Mouse (Mus musculus) heart, postnatal 0 days (tissue): ENCODE data around the gene Aox1. TPM values are rescaled to one million over a fixed set of nuclear protein-coding genes. Genes with fewer than 3 reads are reported as not detected.

Experiments
- ATAC-seq: fragments of 200-750 bp; cut with Nextera tagmentation; 2 replicates; pipeline ENCODE4 v1.8.0; 2017; ENCODE audit warnings: low read depth, moderate number of reproducible peaks, moderate library complexity; ENCODE audit not compliant: insufficient read depth
- DNase-seq: peaks from one replicate; pipeline ENCODE4 v3.0.0-alpha.2; 2016; ENCODE audit warnings: low spot score
- H3K27ac ChIP-seq: fragments of 300-500 bp; sonication (generic); 2 replicates; pipeline ENCODE4 v1.5.1; 2014; ENCODE audit warnings: low read depth, mild to moderate bottlenecking
- H3K27me3 ChIP-seq: fragments of 300-500 bp; sonication (generic); 2 replicates; pipeline ENCODE4 v1.6.1; 2014; ENCODE audit warnings: low read length, mixed read lengths; ENCODE audit not compliant: control insufficient read depth, insufficient read depth
- H3K36me3 ChIP-seq: fragments of 300-500 bp; sonication (generic); replicated peaks from 2 replicates; pipeline ENCODE4 v1.6.1; 2014; ENCODE audit warnings: low read length, mixed read lengths; ENCODE audit not compliant: control insufficient read depth, insufficient read depth
- H3K4me1 ChIP-seq: fragments of 300-500 bp; sonication (generic); 2 replicates; pipeline ENCODE4 v1.6.1; 2014; ENCODE audit warnings: antibody characterized with exemption; ENCODE audit not compliant: control insufficient read depth, insufficient read depth
- H3K4me2 ChIP-seq: fragments of 300-500 bp; sonication (generic); 2 replicates; pipeline ENCODE4 v1.6.1; 2014; ENCODE audit warnings: low read depth, mild to moderate bottlenecking, low read length, moderate library complexity
- H3K4me3 ChIP-seq: fragments of 300-500 bp; sonication (generic); 2 replicates; pipeline ENCODE4 v1.5.1; 2014; ENCODE audit warnings: low read depth, low read length
- H3K9ac ChIP-seq: fragments of 300-500 bp; sonication (generic); replicated peaks from 2 replicates; pipeline ENCODE4 v1.6.1; 2014; ENCODE audit warnings: low read depth, low read length, mixed read lengths
- H3K9me3 ChIP-seq: fragments of 300-500 bp; sonication (generic); replicated peaks from 2 replicates; pipeline ENCODE4 v1.6.1; 2016; ENCODE audit warnings: low read length; ENCODE audit not compliant: control insufficient read depth
- CTCF ChIP-seq: IDR thresholded peaks from 2 replicates; pipeline ENCODE4 v1.5.1; 2016; ENCODE audit warnings: antibody characterized with exemption, control low read depth, low read depth
- EP300 ChIP-seq: IDR thresholded peaks from 2 replicates; pipeline ENCODE4 v1.6.1; 2016; ENCODE audit warnings: antibody characterized with exemption, low read depth
- WGBS: fragments of 180-500 bp; shearing (Covaris S2); extraction: QIAGEN DNeasy Blood & Tissue Kit; methylation state at CpG from one replicate; pipeline ENCODE4 v1.1.7; 2014; 5-methylcytosine and 5-hydroxymethylcytosine counted together
- polyA plus RNA-seq: library from polyadenylated mRNA; unstranded; fragments of >200 nt; fragmentation: Nextera tagmentation; extraction: Ambion mirVana; gene quantifications from 2 replicates; pipeline ENCODE4 v1.2.1, GENCODE M21; 2015
- total RNA-seq: library from RNA; depleted of rRNA; stranded (reverse); fragments of >200 nt; gene quantifications from 2 replicates; pipeline ENCODE4 v1.2.3, GENCODE M21; 2014; ENCODE audit warnings: low replicate concordance

Gene Aox1
- total and polyA plus RNA-seq, 2 experiments from 2014 or later: 1.1 to 2.4 TPM

- Histone ChIP-seq H3K9ac (no peak overlapping the region), H3K9me3 (no peaks in the 10 kb centered on the region), H3K4me2 (no peak overlapping the region), H3K27me3 (no peaks in the 10 kb centered on the region), H3K4me3 (no peak overlapping the region), H3K27ac (no peak overlapping the region), H3K4me1 (no peaks in the 10 kb centered on the region), H3K36me3 (no peaks in the 10 kb centered on the region)
- 88% methylated on average over 11 of the region's 11 CpGs for WGBS
- TF ChIP-seq EP300 (no peak), CTCF (no peak)
- DNase-seq (no peak), ATAC-seq (no peak)
Observed at GRCm38 (mm10) chr1:58055598-58055997, 25.9 kb downstream of the Aox1 start.

DNA sequence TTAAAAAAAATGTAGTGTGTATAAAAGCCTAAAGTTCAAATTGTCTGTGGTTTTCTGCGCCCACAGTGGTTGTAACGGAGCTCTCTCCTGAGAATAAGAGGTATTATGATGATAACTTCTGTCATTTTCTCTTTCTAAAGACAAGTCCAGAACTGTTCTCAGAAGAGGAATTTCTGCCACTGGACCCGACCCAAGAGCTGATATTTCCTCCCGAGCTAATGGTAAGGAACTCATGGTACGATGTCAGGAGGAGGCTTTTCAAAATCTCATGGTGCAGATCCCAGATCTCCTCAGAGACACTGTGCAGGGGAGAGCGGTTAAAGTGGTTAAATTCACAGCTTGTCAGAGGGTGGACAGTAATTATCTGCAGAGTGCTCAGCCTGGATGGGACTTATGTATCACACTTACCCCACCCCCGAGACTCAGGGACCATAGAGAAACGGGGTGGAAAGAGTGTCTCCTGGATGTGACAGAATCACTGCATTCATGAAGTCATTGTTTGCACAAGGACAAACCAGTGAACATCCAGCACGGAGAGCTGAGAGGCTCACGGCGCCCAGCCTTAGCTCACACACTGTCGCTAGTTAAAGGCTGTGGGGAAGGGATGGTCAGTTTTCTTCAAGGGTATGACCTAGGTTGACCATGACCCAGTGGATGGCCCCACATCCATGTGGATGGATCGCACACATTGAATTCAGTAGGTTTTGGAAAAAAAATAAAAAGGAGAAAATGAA, 26.5 kb downstream of the Aox1 start:
- 69% methylated on average over 13 of the region's 13 CpGs for WGBS

GRCm38 (mm10) chr1:58056939-58057338, 27.2 kb downstream of the Aox1 start:
- Histone ChIP-seq H3K27ac (no peak overlapping the region), H3K4me1 (no peaks in the 10 kb centered on the region), H3K27me3 (no peaks in the 10 kb centered on the region), H3K4me2 (no peak overlapping the region), H3K4me3 (no peak overlapping the region), H3K9ac (no peak overlapping the region), H3K9me3 (no peaks in the 10 kb centered on the region), H3K36me3 (no peaks in the 10 kb centered on the region)
- WGBS: 57% methylated on average over 11 of the region's 11 CpGs
- ATAC-seq (no peak), DNase-seq (no peak)
- no peak for TF ChIP-seq EP300
- no peak for TF ChIP-seq CTCF

More for the DNA sequence above, 26.5 kb downstream of the Aox1 start:
- H3K4me1 ChIP-seq: no peaks in the 10 kb centered on the region
- no peaks in the 10 kb centered on the region for H3K9me3 ChIP-seq
- no peaks in the 10 kb centered on the region for H3K27me3 ChIP-seq
- H3K4me2 ChIP-seq: no peak overlapping the region
- no peak for TF ChIP-seq EP300
- no peak for TF ChIP-seq CTCF
- H3K36me3 ChIP-seq: no peaks in the 10 kb centered on the region
- ATAC-seq (no peak), DNase-seq (no peak)
- no peak overlapping the region for H3K4me3 ChIP-seq
- no peak overlapping the region for H3K9ac ChIP-seq
- H3K27ac ChIP-seq: no peak overlapping the region

DNA sequence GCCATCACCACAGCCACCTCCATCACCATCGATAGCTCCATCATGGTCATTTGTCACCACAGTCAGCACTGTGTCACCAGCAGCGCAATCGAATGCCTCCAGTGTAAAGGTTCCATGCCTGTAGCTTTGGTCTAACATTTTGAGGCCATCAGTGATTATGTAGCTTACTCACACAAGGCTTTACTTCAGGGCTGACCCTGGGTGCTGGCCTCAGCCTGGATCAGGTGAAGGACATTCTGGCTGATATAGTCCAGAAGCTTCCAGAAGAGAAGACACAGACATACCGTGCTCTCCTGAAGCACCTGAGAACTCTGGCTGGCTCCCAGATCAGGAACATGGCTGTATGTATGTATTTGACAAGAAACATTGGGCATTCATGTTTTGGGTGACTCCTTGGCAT, 29.1 kb downstream of the Aox1 start:
- no peak overlapping the region for H3K9ac ChIP-seq
- no peaks in the 10 kb centered on the region for H3K4me1 ChIP-seq
- ATAC-seq (no peak), DNase-seq (no peak)
- WGBS: 84% methylated on average over 4 of the region's 4 CpGs
- no peaks in the 10 kb centered on the region for H3K9me3 ChIP-seq
- TF ChIP-seq EP300 (no peak), CTCF (no peak)
- H3K27me3 ChIP-seq: no peaks in the 10 kb centered on the region
- no peak overlapping the region for H3K4me3 ChIP-seq
- H3K36me3 ChIP-seq: no peaks in the 10 kb centered on the region
- no peak overlapping the region for H3K27ac ChIP-seq
- H3K4me2 ChIP-seq: no peak overlapping the region

DNA sequence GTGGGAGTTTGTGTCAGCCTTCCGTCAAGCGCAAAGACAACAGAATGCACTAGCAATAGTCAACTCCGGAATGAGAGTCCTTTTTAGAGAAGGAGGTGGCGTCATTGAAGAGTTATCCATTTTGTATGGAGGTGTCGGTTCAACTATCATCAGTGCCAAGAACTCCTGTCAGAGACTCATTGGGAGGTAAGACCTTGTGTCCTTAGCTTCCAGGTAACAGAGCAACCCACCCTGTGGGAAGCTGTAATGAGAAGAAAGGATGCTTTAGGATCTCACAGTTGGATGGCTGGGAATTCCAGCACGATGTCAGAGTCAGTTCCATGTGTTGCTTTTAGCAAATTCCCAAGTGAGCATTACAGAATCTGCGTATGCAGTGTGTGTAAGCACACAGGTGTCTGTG, 32.4 kb downstream of the Aox1 start:
- H3K9ac ChIP-seq: no peak overlapping the region
- TF ChIP-seq EP300 (no peak), CTCF (no peak)
- WGBS: 87% methylated on average over 7 of the region's 7 CpGs

GRCm38 (mm10) chr1:58065151-58065550, 35.4 kb downstream of the Aox1 start:
- WGBS: 85% methylated on average over 5 of the region's 5 CpGs
- H3K4me2 ChIP-seq: no peak overlapping the region
- H3K4me1 ChIP-seq: no peaks in the 10 kb centered on the region
- H3K36me3 ChIP-seq: no peaks in the 10 kb centered on the region
- H3K9ac ChIP-seq: no peak overlapping the region
- H3K4me3 ChIP-seq: no peak overlapping the region
- ATAC-seq: no peak
- no peak overlapping the region for H3K27ac ChIP-seq
- DNase-seq: no peak
- no peak for TF ChIP-seq EP300
- TF ChIP-seq CTCF: no peak
- no peaks in the 10 kb centered on the region for H3K27me3 ChIP-seq
- H3K9me3 ChIP-seq: no peaks in the 10 kb centered on the region

More for the DNA sequence above, 32.4 kb downstream of the Aox1 start:
- Histone ChIP-seq H3K27ac (no peak overlapping the region), H3K27me3 (no peaks in the 10 kb centered on the region), H3K4me3 (no peak overlapping the region), H3K4me2 (no peak overlapping the region), H3K36me3 (no peaks in the 10 kb centered on the region), H3K9me3 (no peaks in the 10 kb centered on the region), H3K4me1 (no peaks in the 10 kb centered on the region)
- no peak for ATAC-seq
- no peak for DNase-seq
